Mouse (Mus musculus) activated CD4-positive, CD25-positive, alpha-beta regulatory T cell (primary cell): ENCODE results near the gene Ppp1r15b. TPM values are rescaled to one million over a fixed set of nuclear protein-coding genes. Genes with fewer than 3 reads are reported as not detected.

Experiments
- polyA plus RNA-seq, 2 experiments: library from polyadenylated mRNA; unstranded; fragments of 100-300 nt; shearing (Covaris generic); gene quantifications; one replicate each; pipeline ENCODE4 v1.2.1; 2017

The Ppp1r15b gene
- polyA plus RNA-seq, result 10 to 100 TPM; 31.9 to 48.7 TPM

DNA sequence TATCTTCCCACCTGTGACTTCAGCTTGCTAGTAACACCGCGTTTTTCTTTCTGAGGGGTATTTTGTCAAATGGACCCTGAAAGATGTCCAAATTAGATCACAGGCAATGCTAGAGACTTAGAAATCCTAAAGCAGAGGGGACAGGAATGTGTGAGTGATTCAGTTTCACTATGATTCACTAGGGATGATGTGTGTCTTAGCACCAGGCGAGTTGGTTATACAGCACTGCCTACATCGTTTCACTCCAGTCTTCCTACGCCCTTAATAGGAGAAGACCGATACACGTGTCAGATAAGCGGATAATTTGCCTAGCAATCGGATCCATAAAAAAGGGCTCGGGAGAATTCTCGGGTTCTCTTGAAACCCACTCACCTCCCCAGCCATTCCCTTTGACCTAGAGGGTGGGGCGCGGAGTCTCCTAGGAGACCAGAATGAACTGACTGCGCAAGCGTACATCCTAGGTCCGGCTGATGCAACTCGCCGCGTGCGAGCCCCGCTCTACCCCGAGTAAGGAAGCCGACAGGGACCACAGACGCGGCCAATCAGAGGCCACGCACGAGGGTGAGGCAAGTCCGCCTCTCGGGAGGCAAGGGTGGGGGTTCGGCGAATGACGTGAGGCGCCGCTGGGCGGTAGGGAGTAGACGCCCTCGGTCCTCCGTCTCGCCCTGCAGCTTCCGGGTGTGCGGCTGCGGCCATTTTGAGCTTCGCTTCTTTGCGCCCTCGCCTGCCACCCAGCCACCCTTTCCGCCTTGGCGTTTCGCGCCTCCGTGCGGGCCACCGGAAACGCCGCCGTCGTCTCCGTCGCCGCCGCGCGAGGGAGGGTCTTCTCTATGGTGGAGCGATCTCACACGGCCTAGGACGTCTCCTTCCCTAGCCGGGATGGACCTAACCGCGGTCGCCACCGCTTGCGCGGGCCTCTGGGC is at the start of gene Ppp1r15b:
Gene Ppp1r15b (plus strand): TSS at position 506 of the 923 bp plus-strand sequence.

DNA sequence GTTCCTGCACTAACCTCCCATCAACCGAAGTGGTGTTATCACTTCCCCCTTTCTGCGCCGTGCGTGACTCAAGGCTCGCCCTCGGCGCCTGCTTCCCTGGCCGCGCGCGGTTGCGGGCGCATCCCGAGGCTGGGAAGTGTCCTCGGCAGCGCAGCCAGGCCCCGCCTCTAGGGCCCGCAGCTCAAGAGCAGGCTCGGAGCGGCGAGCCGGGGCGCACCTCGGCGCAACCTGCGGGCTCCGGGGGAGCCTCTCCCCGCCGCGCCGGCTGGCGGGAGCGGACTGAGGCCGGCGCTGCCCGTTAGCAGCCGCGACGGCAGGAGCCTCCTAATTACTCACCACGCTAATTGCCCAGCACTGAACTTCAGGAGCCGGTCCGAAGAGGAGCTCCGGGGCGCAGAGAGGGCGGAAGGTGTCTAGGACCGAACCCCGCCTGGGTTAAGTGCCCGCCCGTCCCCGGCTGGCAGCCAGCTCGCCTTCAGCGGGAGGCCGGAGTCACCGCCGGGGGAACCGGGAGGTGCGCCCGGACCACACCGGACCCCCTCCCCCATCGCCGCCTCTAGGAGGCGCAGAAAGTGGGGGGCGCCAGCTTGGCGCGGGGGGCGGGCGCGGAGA is 33.0 kb downstream of the Ppp1r15b start, which contains the start of gene Plekha6:
Gene Plekha6 (plus strand): TSS at position 391 of the 612 bp plus-strand sequence.

Other genes with a start within 250 kb of the Ppp1r15b start
- 10 to 100 TPM; 54.5 to 58.7 TPM for gene Mdm4, start 100.6 kb upstream of the Ppp1r15b start, polyA plus RNA-seq
- 1 to 10 TPM in 1 of 2 experiments, under 1 TPM in 1; 0.98 to 1.4 TPM for gene Pik3c2b, start 85.5 kb upstream of the Ppp1r15b start, polyA plus RNA-seq
- under 1 TPM; 0.17 to 0.50 TPM for gene Plekha6, start 33.1 kb downstream of the Ppp1r15b start, polyA plus RNA-seq
- not detected for gene Golt1a, start 178.7 kb downstream of the Ppp1r15b start, polyA plus RNA-seq
- not detected for gene Kiss1, start 190.7 kb downstream of the Ppp1r15b start, polyA plus RNA-seq
- gene Ren1, start 219.4 kb downstream of the Ppp1r15b start, polyA plus RNA-seq, result not detected
- gene Etnk2, start 232.4 kb downstream of the Ppp1r15b start, polyA plus RNA-seq, result 1 to 10 TPM in 1 of 2 experiments, under 1 TPM in 1; 0.41 to 1.3 TPM